Mouse (Mus musculus) intestine, postnatal 0 days (tissue): ENCODE measurements around the gene Znrf4. TPM values are rescaled to one million over a fixed set of nuclear protein-coding genes. Genes with fewer than 3 reads are reported as not detected.

Source experiments
- ATAC-seq: fragments of 200-750 bp; cut with Nextera tagmentation; 2 replicates; pipeline ENCODE4 v1.8.0; 2017; ENCODE audit warnings: mild to moderate bottlenecking, moderate TSS enrichment, moderate library complexity
- H3K27ac ChIP-seq: fragments of 300-500 bp; sonication (generic); 2 replicates; pipeline ENCODE4 v1.5.1; 2014; ENCODE audit warnings: mild to moderate bottlenecking, low read depth, low read length, moderate library complexity
- H3K27me3 ChIP-seq: fragments of 300-500 bp; sonication (generic); replicated peaks from 2 replicates; pipeline ENCODE4 v1.6.1; 2014; ENCODE audit warnings: low read length, mixed read lengths; ENCODE audit not compliant: control insufficient read depth, insufficient read depth
- H3K36me3 ChIP-seq: fragments of 300-500 bp; sonication (generic); 2 replicates; pipeline ENCODE4 v1.6.1; 2014; ENCODE audit warnings: mild to moderate bottlenecking, moderate library complexity; ENCODE audit not compliant: control insufficient read depth, insufficient read depth
- H3K4me1 ChIP-seq: fragments of 300-500 bp; sonication (generic); replicated peaks from 2 replicates; pipeline ENCODE4 v1.6.1; 2014; ENCODE audit warnings: antibody characterized with exemption, low read length, mixed read lengths; ENCODE audit not compliant: control insufficient read depth, insufficient read depth
- H3K4me2 ChIP-seq: fragments of 300-500 bp; sonication (generic); replicated peaks from 2 replicates; pipeline ENCODE4 v1.6.1; 2014; ENCODE audit warnings: low read depth, mild to moderate bottlenecking, moderate library complexity
- H3K4me3 ChIP-seq: fragments of 300-500 bp; sonication (generic); 2 replicates; pipeline ENCODE4 v1.5.1; 2014; ENCODE audit warnings: low read depth, low read length
- H3K9ac ChIP-seq: fragments of 300-500 bp; sonication (generic); 2 replicates; pipeline ENCODE4 v1.6.1; 2014; ENCODE audit warnings: mild to moderate bottlenecking, low read depth, low read length
- H3K9me3 ChIP-seq: fragments of 300-500 bp; sonication (generic); 2 replicates; pipeline ENCODE4 v1.6.1; 2016; ENCODE audit warnings: mixed run types; ENCODE audit not compliant: control insufficient read depth
- CTCF ChIP-seq: sonication (generic); IDR thresholded peaks from 2 replicates; pipeline ENCODE4 v1.5.1; 2016; ENCODE audit warnings: low read depth, mild to moderate bottlenecking, control low read depth, antibody characterized with exemption, moderate library complexity
- WGBS: fragments of 180-500 bp; shearing (Covaris S2); extraction: QIAGEN DNeasy Blood & Tissue Kit; methylation state at CpG from one replicate; pipeline ENCODE4 v1.1.7; 2014; 5-methylcytosine and 5-hydroxymethylcytosine counted together
- polyA plus RNA-seq: library from polyadenylated mRNA; unstranded; fragments of >200 nt; fragmentation: Nextera tagmentation; extraction: Ambion mirVana; gene quantifications from 2 replicates; pipeline ENCODE4 v1.2.1, GENCODE M21; 2015

Znrf4 gene
- polyA plus RNA-seq: not detected in 2 replicates

DNA sequence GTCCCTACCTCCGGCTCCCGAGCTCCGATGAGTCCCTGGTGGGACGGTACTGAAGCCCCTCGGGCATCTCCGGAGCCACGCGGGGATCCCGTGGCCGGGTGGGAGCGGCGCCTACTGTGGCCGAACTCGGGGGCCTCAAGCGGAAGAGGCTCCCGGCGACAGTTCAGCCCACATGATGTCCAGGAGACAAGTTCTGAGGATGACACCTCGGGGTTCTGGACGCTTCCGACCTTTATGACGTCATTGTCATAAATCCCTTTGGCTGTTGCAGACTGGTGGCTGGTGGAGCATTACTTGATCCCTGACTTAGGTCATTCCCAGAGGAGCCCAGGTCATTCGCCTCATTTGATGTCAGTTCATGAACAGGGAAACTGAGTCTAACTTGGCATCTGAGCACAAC is at the start of gene Znrf4:
Znrf4 (minus strand) TSS at position 122 of the 400 bp plus-strand sequence.
- no peak within 1 kb of the TSS for H3K9ac ChIP-seq
- no peaks in the 10 kb centered on the region for H3K9me3 ChIP-seq
- TF ChIP-seq CTCF: no peak
- no peak within 1 kb of the TSS for H3K27ac ChIP-seq
- 61% methylated on average over 22 of the region's 22 CpGs for WGBS
- H3K4me3 ChIP-seq: peak within 1 kb of the TSS; percentile 18
- ATAC-seq: no peak
- peaks cover 38% of the 10 kb centered on the region for H3K27me3 ChIP-seq
- H3K4me1 ChIP-seq: no peaks in the 10 kb centered on the region
- no peaks in the 10 kb centered on the region for H3K36me3 ChIP-seq
- peak within 1 kb of the TSS; percentile 47 for H3K4me2 ChIP-seq

DNA sequence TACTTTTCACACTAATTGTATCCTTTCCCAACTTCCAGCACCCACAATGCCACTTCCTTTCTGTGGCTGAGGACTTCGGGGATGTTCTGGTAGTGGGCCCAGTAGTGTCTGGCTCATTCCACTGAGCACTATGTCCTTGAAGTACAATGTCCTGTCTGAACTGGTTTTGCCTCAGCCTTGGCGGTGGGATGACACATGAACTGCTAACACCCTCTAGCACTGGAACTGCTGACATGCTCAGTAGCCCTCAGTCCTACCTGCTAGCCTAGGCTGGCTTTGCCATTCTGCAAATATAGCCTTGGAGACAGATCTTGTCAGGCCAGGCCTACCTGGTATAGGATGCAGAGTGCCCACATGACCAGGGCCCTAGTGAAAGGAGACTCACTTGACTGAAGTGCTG is 49.6 kb upstream of the Znrf4 start:
- no peak for TF ChIP-seq CTCF
- 90% methylated on average over 2 of the region's 2 CpGs for WGBS

DNA sequence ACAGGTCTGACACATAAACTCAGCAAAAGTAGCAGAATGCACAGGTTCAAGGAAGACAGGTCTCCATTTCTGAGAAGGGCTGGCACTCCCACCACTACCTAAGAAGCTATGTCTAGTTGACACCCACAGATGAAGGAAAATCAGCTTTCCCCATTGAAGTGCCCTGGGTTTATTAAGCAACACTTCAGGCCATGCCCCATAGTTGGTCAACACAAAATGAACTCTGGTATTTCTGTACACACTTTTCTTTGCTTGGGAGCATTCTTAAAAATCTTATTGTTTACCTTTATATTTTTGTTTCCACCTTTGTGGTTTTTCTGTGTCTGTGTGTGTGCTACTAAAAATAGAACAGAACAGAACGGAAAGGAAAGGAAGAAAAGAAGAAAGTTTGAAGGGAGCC is 47.9 kb upstream of the Znrf4 start:
- WGBS: 52% methylated on average over 1 of the region's 1 CpGs
- Histone ChIP-seq H3K4me1 (no peaks in the 10 kb centered on the region), H3K27ac (no peak overlapping the region), H3K36me3 (peaks cover 43% of the 10 kb centered on the region), H3K4me2 (no peak overlapping the region), H3K9me3 (no peaks in the 10 kb centered on the region), H3K4me3 (no peak overlapping the region), H3K9ac (no peak overlapping the region), H3K27me3 (no peaks in the 10 kb centered on the region)
- ATAC-seq: no peak
- TF ChIP-seq CTCF: no peak

More for the DNA sequence above, 49.6 kb upstream of the Znrf4 start:
- H3K27ac ChIP-seq: no peak overlapping the region
- no peak overlapping the region for H3K4me3 ChIP-seq
- H3K4me1 ChIP-seq: no peaks in the 10 kb centered on the region
- no peaks in the 10 kb centered on the region for H3K27me3 ChIP-seq
- H3K9ac ChIP-seq: no peak overlapping the region
- H3K4me2 ChIP-seq: no peak overlapping the region
- no peaks in the 10 kb centered on the region for H3K9me3 ChIP-seq
- H3K36me3 ChIP-seq: peaks cover 61% of the 10 kb centered on the region
- ATAC-seq: no peak

DNA sequence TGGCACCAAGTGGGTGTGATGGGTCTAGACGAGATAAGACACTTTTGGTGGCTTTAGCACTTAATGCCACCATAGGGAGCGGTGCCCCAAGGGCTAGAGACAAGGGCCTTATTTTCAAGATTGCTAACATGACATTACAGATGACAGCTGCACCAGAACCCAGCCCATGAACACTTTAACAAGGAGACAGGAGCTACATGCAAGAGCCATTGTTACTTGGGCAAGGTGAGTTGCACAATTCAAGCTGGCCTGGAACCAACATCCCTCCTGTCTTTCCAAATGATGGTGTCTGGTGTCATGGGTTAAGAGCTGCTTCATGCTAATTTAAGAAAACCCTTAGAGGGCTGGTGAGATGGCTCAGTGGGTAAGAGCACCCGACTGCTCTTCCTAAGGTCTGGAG is 47.2 kb upstream of the Znrf4 start:
- Histone ChIP-seq H3K27ac (no peak overlapping the region), H3K27me3 (no peaks in the 10 kb centered on the region), H3K36me3 (peaks cover 36% of the 10 kb centered on the region), H3K9ac (no peak overlapping the region), H3K4me1 (no peaks in the 10 kb centered on the region), H3K4me3 (no peak overlapping the region), H3K4me2 (no peak overlapping the region), H3K9me3 (no peaks in the 10 kb centered on the region)
- TF ChIP-seq CTCF: no peak
- WGBS: 75% methylated on average over 3 of the region's 3 CpGs
- no peak for ATAC-seq

DNA sequence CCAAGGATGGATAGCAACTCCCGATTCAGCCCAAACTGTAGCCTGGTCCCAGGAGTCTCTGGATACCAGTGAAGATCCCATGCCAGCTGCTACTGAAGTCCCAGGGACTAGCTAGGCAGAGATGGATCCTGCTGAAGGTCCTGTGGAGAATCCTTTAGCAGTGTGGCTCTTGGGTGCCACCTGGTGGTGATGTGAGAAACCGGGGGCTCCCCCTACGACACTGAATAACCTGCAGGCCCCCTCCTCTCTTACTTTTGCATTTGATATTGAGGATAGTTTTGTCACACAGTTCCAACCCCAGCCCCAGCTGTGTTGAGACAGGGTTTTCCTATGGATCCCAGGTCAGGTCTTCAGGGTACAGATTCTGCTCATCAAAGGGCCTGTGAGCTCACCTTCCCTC is 46.2 kb upstream of the Znrf4 start:
- no peaks in the 10 kb centered on the region for H3K4me1 ChIP-seq
- peak; percentile 94 for TF ChIP-seq CTCF
- H3K9me3 ChIP-seq: no peaks in the 10 kb centered on the region
- H3K36me3 ChIP-seq: peaks cover 26% of the 10 kb centered on the region
- ATAC-seq: 0 out of 2 replicates have a peak, but pooled peaks have one; percentile 28
- no peak overlapping the region for H3K4me3 ChIP-seq
- H3K4me2 ChIP-seq: no peak overlapping the region
- no peaks in the 10 kb centered on the region for H3K27me3 ChIP-seq
- 20% methylated on average over 3 of the region's 3 CpGs for WGBS
- H3K27ac ChIP-seq: no peak overlapping the region
- no peak overlapping the region for H3K9ac ChIP-seq

DNA sequence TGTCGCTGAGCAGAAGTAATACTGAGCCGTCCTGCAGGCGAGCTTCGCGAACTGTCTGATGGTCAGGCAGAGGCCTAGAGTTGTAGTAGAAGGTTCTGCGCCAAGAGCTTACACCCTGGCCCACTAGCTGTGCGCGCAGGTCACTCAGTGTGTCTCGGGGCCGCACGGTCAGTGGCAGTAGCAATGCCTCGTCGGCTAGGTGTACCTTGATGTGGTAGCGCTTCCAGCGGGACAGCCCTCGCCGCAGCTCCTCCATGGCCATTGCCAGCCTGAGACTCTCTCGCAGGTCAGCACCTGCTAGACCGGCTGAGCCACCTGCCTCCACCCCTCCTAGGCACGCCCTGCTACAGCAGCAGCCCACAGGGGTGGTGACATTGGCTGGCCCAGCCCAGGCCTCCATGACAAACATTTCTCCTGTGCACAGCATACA is 41.9 kb upstream of the Znrf4 start, which contains the start of gene Gm20219:
Gm20219 (minus strand) TSS at position 266 of the 430 bp plus-strand sequence.
- WGBS: 48% methylated on average over 20 of the region's 20 CpGs
- Histone ChIP-seq H3K4me2 (0 out of 2 replicates have a peak within 1 kb of the TSS, but pooled peaks have one; percentile 21), H3K9ac (no peak within 1 kb of the TSS), H3K9me3 (no peaks in the 10 kb centered on the region), H3K4me1 (no peaks in the 10 kb centered on the region), H3K36me3 (no peaks in the 10 kb centered on the region; the same call in 1 of the 2 replicates), H3K27me3 (no peaks in the 10 kb centered on the region), H3K4me3 (no peak within 1 kb of the TSS), H3K27ac (no peak within 1 kb of the TSS)
- ATAC-seq: peak; percentile 80
- no peak for TF ChIP-seq CTCF
